Mouse (Mus musculus): ENCODE measurements at regions not wholly inside any gene's neighbourhood (a gene's known extent, or its start where the extent isn't known, plus 50 kb on each side); places are given as distances from the start of the nearest gene placed in this dataset.

DNA sequence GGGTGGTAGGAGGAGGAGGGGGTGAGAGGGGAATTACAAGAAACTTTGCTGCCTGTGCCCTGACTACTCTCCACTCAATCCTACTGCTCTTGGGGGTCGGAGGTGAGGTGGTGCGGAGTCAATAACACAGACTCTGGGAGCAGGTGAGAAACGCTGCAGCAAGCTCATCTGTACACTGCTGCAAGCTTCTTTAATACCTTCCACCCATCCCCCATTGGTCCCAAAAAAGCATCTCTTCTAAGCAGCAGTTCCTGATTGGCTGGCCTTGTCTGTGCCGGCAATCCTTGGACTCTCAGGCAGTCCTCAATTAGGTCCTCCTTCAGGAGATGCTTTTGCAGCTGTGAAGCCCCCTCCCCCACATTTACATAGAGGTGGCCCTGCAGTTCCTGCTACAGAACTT is 79.7 kb upstream of the Bach2 start:
- WGBS = 52% methylated on average over 4 of the region's 4 CpGs
- ATAC-seq (ENCODE audit: low FRiP score) = no peak

DNA sequence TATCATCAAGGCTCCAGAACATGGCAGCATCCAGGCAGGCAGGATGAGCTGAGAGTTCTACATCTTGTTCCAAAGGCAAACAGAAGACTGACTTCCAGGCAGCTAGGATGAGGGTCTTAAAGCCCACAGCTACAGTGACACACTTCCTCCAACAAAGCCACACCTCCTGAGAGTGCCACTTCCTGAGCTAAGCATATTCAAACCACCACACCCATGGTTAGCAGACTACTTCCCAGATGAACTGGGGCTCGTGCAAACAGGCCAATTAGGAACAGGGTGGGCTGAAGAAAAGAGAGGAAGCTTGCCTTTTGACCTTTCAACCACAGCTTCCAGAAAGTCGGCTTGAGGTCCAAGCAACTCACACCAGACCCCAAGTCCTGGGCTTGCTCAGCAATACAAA is 77.8 kb upstream of the Bach2 start:
- Histone ChIP-seq H3K4me1 (replicated peaks) (peaks cover 22% of the 10 kb centered on the region), H3K27ac (peak overlapping the region; percentile 35; the same call in 1 of the 2 replicates), H3K4me2 (no peak overlapping the region), H3K4me3 (no peak overlapping the region), H3K9ac (no peak overlapping the region), H3K27me3 (no peaks in the 10 kb centered on the region), H3K9me3 (no peaks in the 10 kb centered on the region), H3K36me3 (no peaks in the 10 kb centered on the region)
- WGBS = 40% methylated on average over 2 of the region's 2 CpGs
- no peak for ATAC-seq (ENCODE audit: low FRiP score)

More for the DNA sequence above, 79.7 kb upstream of the Bach2 start:
- Histone ChIP-seq H3K4me1 (replicated peaks) (peaks cover 22% of the 10 kb centered on the region), H3K36me3 (no peaks in the 10 kb centered on the region), H3K9ac (no peak overlapping the region), H3K27me3 (no peaks in the 10 kb centered on the region), H3K27ac (no peak overlapping the region), H3K9me3 (no peaks in the 10 kb centered on the region), H3K4me2 (no peak overlapping the region), H3K4me3 (no peak overlapping the region)

DNA sequence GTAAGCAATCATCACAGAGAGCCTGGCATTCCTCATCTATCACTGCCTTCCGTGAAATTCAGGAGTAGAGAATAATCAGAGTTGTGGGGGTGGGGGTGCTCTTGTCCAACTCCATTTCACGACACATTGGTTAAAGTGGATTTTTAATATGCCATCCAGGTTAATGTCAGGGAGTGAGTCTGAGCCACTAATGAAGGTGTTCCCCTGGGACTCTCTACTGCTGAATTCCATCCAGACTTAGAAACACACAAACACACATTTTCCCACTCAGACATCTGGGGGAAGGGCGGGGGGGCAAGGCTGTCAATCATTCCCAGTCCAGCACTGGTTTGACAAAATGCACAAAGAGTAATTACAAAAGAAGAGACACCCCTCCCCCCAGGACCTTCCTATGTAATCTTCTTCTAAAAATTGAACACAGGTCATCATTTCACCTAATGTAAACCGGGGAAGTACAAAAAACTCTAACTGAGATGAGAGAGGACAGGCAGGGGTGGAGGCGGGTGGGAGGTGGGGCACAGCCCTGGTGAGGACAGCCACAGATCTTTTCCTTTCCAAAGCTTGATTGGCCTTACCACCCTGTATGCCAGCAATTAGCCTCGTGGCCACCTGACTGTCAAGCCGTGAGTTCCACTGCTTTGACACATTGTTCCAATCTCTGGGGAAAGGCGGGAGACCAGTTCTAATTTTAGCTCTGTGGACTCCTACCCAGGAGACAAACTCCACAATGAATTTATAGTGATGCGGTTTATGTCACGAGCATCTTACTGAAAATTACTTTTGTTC is 76.5 kb upstream of the Bach2 start:
- no peak overlapping the region for H3K9ac ChIP-seq
- peak overlapping the region; percentile 16; the same call in 1 of the 2 replicates for H3K4me2 ChIP-seq
- H3K36me3 ChIP-seq = no peaks in the 10 kb centered on the region
- peaks cover 22% of the 10 kb centered on the region for H3K4me1 ChIP-seq (replicated peaks)
- no peaks in the 10 kb centered on the region for H3K9me3 ChIP-seq
- H3K27me3 ChIP-seq = no peaks in the 10 kb centered on the region
- 35% methylated on average over 10 of the region's 10 CpGs for WGBS
- peak overlapping the region; percentile 35 for H3K27ac ChIP-seq
- no peak overlapping the region for H3K4me3 ChIP-seq
- ATAC-seq (ENCODE audit: low FRiP score) = peak; percentile 45; the same call in 1 of the 2 replicates

DNA sequence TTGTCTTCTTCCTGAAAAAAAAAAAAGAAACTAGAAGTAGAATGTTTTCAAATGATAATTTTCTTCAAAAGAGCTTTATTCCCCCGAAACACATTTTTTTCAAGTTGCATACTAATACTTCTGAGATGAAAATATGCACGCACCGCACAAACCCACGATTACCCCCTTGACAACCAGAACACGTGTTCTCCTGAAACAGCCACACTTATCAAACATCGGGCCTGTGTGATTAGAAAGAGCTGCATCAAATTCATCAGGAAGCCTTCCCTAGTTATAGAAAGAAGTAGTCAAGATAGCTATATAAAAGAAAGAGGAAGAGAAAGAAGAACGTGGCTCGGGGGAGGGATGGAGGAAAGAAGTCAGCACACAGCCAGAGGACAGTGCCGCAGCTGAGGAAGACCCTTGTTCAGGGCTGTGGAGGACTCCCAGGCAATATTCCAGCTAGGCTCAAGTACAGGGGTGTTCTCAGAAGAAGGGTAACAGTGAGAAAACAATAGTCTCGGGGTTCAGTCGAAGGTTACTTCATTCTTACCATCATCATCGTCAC is 75.8 kb upstream of the Bach2 start:
- Histone ChIP-seq H3K9ac (no peak overlapping the region), H3K4me1 (replicated peaks) (peaks cover 22% of the 10 kb centered on the region), H3K4me2 (no peak overlapping the region), H3K27ac (no peak overlapping the region), H3K36me3 (no peaks in the 10 kb centered on the region), H3K27me3 (no peaks in the 10 kb centered on the region), H3K4me3 (no peak overlapping the region), H3K9me3 (no peaks in the 10 kb centered on the region)
- WGBS = 85% methylated on average over 12 of the region's 12 CpGs
- ATAC-seq (ENCODE audit: low FRiP score) = no peak

DNA sequence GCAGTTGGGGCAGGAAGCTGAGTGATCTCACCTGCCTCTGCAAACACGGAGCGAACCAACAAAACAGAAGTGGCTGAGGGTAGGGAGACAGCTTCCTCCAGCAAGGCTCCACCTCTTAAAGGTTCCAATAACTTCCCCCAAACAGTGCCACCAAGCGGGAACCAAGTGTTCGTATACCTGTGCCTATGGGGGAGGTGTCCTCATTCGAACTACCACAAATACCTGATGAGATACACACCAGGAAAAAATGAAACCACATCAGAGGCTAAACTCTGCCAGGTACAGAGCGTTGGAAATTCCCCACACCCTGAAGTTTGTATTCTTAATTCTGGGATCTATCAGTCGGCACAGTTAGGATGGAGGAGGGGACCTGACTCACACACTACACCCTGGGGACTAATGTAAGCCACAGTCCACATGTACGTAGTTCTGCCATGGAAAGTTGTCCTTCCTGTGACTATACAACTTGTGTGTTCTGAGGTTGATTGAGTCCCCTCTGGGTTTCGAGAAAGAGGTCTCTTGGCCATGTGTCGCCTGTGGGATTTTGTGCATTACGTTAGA is 74.4 kb upstream of the Bach2 start:
- WGBS = 88% methylated on average over 11 of the region's 11 CpGs
- H3K4me2 ChIP-seq = no peak overlapping the region
- H3K4me1 ChIP-seq (replicated peaks) = peaks cover 17% of the 10 kb centered on the region
- ATAC-seq (ENCODE audit: low FRiP score) = no peak
- no peaks in the 10 kb centered on the region for H3K9me3 ChIP-seq
- no peaks in the 10 kb centered on the region for H3K27me3 ChIP-seq
- H3K4me3 ChIP-seq = no peak overlapping the region
- no peak overlapping the region for H3K9ac ChIP-seq
- no peaks in the 10 kb centered on the region for H3K36me3 ChIP-seq
- no peak overlapping the region for H3K27ac ChIP-seq

DNA sequence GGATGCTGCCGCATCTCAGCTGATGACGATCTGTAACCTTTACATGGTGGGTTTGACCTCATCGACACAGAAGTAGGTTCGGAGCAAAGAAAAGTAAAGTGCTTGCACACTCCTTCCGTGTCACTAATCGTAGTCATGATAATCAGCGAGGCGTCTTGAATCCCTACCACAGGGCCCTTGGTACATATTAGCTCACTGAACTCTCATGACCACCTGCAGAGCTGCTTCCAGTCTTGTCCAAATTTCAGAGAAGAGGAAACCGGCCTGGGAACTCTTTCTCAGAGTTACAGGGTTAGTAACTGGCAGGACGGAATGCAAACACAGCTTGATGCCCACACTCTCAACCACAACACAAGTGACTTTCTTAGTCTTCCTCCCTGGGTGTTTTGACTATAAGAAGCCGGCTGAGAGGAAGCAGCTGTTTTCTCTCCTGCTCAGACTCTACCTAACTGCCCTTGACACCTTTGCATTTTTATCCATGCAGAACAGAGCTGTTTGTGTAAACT is 73.8 kb upstream of the Bach2 start:
- WGBS = 81% methylated on average over 11 of the region's 11 CpGs
- H3K4me1 ChIP-seq (replicated peaks) = peaks cover 17% of the 10 kb centered on the region
- H3K9me3 ChIP-seq = no peaks in the 10 kb centered on the region
- H3K27ac ChIP-seq = no peak overlapping the region
- H3K4me3 ChIP-seq = no peak overlapping the region
- H3K4me2 ChIP-seq = no peak overlapping the region
- no peaks in the 10 kb centered on the region for H3K36me3 ChIP-seq
- no peaks in the 10 kb centered on the region for H3K27me3 ChIP-seq
- no peak overlapping the region for H3K9ac ChIP-seq
- ATAC-seq (ENCODE audit: low FRiP score) = no peak

DNA sequence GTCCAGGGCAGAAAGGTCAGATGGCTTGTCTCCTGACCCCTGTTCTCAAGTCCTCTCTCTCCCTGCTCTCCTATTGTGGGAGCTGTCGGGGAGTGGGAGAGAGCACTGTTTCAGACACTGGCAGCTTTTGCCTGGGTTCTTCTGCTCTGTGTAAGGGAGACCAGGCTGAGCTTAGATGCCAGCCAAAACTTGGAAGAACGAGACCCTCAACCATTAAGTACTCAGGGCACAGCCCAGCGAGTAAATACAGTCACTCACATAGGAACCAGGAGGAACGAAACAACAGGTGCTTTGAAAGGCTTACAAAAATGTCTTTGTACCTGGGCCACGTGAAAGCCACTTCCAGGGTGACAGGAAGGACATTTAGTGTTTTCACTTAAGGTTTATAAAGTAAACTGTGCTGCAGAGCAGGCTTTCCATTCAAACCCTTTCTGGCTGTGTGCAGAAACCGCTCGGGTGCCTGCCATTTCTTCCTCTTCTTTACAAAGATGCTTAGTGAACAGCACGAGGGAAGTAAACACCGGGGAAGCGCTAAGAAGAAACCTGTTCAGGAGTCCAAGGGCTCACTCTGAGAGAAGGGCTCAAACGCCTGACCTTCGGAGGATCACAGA is 72.6 kb upstream of the Bach2 start:
- Histone ChIP-seq H3K4me2 (no peak overlapping the region), H3K4me1 (replicated peaks) (peaks cover 13% of the 10 kb centered on the region), H3K9me3 (no peaks in the 10 kb centered on the region), H3K4me3 (no peak overlapping the region), H3K27ac (no peak overlapping the region), H3K27me3 (no peaks in the 10 kb centered on the region), H3K36me3 (no peaks in the 10 kb centered on the region), H3K9ac (no peak overlapping the region)
- ATAC-seq (ENCODE audit: low FRiP score) = no peak
- 62% methylated on average over 12 of the region's 12 CpGs for WGBS

DNA sequence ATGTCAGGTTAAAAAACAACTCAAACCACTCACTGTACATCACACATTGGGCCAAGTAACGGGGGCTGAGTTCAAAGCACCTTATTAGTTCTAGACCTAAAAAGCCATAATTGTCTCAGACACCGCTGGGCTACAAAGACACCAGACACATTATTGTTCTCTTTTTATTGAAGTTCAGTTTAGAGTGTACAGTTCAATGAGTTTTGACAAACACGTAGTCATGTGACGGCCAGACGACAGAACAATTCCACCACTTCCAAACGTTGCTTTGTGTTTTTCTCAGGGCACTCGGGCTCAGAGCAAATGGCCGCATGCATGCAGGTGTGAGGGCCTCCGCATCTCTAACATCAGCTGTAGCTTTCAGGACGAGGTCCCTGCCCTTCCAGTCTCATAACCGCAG is 71.5 kb upstream of the Bach2 start:
- Histone ChIP-seq H3K9ac (no peak overlapping the region), H3K4me1 (replicated peaks) (peaks cover 2% of the 10 kb centered on the region), H3K27ac (no peak overlapping the region), H3K4me2 (no peak overlapping the region), H3K9me3 (no peaks in the 10 kb centered on the region), H3K36me3 (no peaks in the 10 kb centered on the region), H3K27me3 (no peaks in the 10 kb centered on the region), H3K4me3 (no peak overlapping the region)
- ATAC-seq (ENCODE audit: low FRiP score) = no peak
- WGBS = 42% methylated on average over 11 of the region's 11 CpGs

DNA sequence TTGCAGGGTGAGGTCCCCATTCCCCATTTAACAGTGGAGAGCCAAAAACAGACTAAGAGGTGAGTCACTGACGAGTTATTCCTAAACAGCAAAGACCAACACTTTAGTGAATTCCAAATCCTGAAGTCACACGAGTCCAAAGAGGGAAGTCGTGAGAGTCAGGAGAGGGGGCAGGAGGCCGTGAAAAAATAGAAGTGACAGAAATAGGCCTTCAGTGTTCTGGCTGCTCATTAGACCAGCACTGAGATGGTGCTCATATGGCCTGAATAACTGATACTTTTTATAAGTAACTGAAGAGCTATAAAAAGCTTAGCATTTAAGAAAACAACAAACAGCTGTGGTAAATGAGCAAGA is 68.5 kb upstream of the Bach2 start:
- no peak overlapping the region for H3K4me3 ChIP-seq
- H3K4me2 ChIP-seq = no peak overlapping the region
- H3K36me3 ChIP-seq = no peaks in the 10 kb centered on the region
- H3K27me3 ChIP-seq = no peaks in the 10 kb centered on the region
- H3K9ac ChIP-seq = no peak overlapping the region
- 67% methylated on average over 4 of the region's 4 CpGs for WGBS
- H3K4me1 ChIP-seq (replicated peaks) = no peaks in the 10 kb centered on the region
- no peak for ATAC-seq (ENCODE audit: low FRiP score)
- no peak overlapping the region for H3K27ac ChIP-seq
- H3K9me3 ChIP-seq = no peaks in the 10 kb centered on the region

DNA sequence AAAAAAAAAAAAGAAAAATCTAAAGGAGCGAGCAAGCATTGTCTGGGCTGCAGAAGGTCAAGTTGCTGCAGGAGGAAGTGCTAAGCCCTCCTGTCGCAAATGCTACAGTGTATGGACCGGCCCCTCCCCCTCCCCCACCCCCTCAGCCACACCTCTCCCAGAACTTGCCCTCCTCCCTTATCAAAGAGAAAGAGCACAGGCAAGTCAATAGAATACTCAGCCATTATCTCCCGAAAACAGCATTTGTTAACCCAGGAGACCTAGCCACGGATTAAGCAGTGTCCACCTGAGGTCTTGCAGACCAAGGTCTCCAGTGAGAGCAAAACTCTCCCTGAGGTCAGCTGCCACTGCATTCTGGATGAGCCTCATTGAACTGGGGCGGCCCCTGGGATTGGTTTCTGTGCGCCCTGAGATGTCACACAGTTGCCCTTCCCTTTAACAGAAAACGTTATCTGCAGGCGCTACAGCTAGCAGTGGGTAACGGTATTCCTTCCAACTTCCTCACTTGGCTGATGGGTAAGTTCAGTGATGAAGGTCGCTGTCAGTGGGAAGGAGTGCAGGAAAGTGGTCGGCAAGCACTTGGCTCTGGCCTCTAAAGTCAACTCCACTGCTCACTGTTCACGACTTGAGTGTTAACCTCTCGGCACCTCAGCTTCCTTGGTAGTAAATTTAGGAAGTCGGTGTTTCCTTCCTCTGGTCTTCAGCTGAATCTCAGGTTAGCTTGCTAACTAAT is 68.0 kb upstream of the Bach2 start:
- Histone ChIP-seq H3K27ac (no peak overlapping the region), H3K9ac (no peak overlapping the region), H3K4me1 (replicated peaks) (no peaks in the 10 kb centered on the region; the same call in 1 of the 2 replicates), H3K36me3 (no peaks in the 10 kb centered on the region), H3K9me3 (no peaks in the 10 kb centered on the region), H3K4me2 (no peak overlapping the region), H3K27me3 (no peaks in the 10 kb centered on the region), H3K4me3 (no peak overlapping the region)
- 70% methylated on average over 15 of the region's 15 CpGs for WGBS
- no peak for ATAC-seq (ENCODE audit: low FRiP score)

DNA sequence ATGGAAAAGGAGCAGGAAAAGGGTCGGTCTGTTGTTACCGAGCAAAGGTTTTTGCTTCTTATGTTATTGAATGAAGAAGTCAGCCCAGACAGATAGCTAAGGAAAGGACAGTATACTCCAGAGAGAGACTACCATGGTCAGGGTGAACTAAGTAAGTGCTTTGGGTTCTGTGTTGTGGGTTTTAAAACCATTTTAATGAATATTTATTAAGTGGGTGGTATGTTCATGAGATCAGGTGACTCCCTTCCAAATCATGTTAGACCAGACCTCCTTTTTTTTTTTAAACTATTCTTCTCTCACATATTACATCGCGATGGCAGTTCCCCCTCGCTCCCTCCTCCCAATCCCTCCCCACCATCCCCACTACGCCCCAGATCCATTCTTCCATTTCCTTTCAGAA is 67.3 kb upstream of the Bach2 start:
- WGBS = 94% methylated on average over 6 of the region's 6 CpGs
- Histone ChIP-seq H3K9ac (no peak overlapping the region), H3K4me2 (no peak overlapping the region), H3K9me3 (no peaks in the 10 kb centered on the region), H3K27me3 (no peaks in the 10 kb centered on the region), H3K36me3 (no peaks in the 10 kb centered on the region), H3K4me1 (replicated peaks) (no peaks in the 10 kb centered on the region; the same call in none of the 2 replicates), H3K27ac (no peak overlapping the region), H3K4me3 (no peak overlapping the region)
- ATAC-seq (ENCODE audit: low FRiP score) = no peak

DNA sequence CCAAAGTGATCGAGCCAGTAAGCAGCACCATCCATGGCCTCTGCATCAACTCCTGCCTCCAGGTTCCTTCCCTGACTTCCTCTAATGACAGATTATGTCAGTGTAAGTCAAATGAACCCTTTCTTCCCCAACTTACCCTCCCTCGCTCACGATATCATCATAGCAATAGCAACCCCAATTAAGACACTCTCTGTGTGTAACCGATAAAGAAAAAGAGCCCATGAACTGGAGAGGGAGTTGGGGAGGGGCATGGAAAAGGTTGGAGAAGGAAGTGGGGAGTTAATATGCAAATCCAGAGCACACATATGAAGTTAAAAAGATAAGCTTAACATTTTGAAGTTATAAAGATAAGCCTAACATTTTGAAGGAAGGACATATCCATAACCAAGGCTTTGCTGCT is 65.6 kb upstream of the Bach2 start:
- H3K4me3 ChIP-seq = no peak overlapping the region
- no peak overlapping the region for H3K4me2 ChIP-seq
- H3K36me3 ChIP-seq = no peaks in the 10 kb centered on the region
- H3K27ac ChIP-seq = no peak overlapping the region
- 92% methylated on average over 4 of the region's 4 CpGs for WGBS
- no peaks in the 10 kb centered on the region for H3K9me3 ChIP-seq
- ATAC-seq (ENCODE audit: low FRiP score) = no peak
- H3K4me1 ChIP-seq (replicated peaks) = no peaks in the 10 kb centered on the region; the same call in none of the 2 replicates
- no peaks in the 10 kb centered on the region for H3K27me3 ChIP-seq
- no peak overlapping the region for H3K9ac ChIP-seq

Data from hindbrain, embryonic 13.5 days (tissue).